Mouse (Mus musculus) ES-E14 (cell line): ENCODE measurements around the gene Vsir.

Experiments
- HCFC1 ChIP-seq: IDR thresholded peaks from 2 replicates; pipeline ENCODE4 v1.6.1; 2012; ENCODE audit warnings: low read length, inconsistent platforms, borderline replicate concordance; ENCODE audit not compliant: insufficient read depth
- MAFK ChIP-seq: IDR thresholded peaks from 2 replicates; pipeline ENCODE4 v1.6.1; 2014; ENCODE audit warnings: mild to moderate bottlenecking, low read depth, low read length, inconsistent platforms; ENCODE audit not compliant: insufficient read depth
- ZC3H11A ChIP-seq: IDR thresholded peaks from 2 replicates; pipeline ENCODE4 v1.6.1; 2012; ENCODE audit warnings: low read depth, mild to moderate bottlenecking, inconsistent platforms, low read length, borderline replicate concordance
- ZNF384 ChIP-seq: IDR thresholded peaks from 2 replicates; pipeline ENCODE4 v1.6.1; 2012; ENCODE audit warnings: low read depth, low read length, inconsistent platforms

- TF ChIP-seq ZNF384 (no peak), MAFK (no peak), HCFC1 (no peak), ZC3H11A (no peak)
Measured at GRCm38 (mm10) chr10:60328963-60329650, 17.5 kb upstream of the Vsir start.
